Mouse (Mus musculus) forebrain, embryonic 13.5 days (tissue): ENCODE results near the gene Cpne5. TPM values are rescaled to one million over a fixed set of nuclear protein-coding genes. Genes with fewer than 3 reads are reported as not detected.
"Not testable (repeated sequence)": the region's sequence is repeated elsewhere in the genome, so short reads cannot be mapped to it uniquely, and the experiment has no call there.

Source experiments
- ATAC-seq: fragments of 200-750 bp; cut with Nextera tagmentation; 2 replicates; pipeline ENCODE4 v1.8.0; 2017
- H3K27ac ChIP-seq: fragments of 300-500 bp; sonication (generic); 2 replicates; pipeline ENCODE4 v1.5.1; 2015; ENCODE audit warnings: inconsistent platforms, mild to moderate bottlenecking, moderate library complexity
- H3K27me3 ChIP-seq: fragments of 300-500 bp; sonication (generic); 2 replicates; pipeline ENCODE4 v1.6.1; 2015; ENCODE audit warnings: mild to moderate bottlenecking, inconsistent platforms
- H3K36me3 ChIP-seq: fragments of 300-500 bp; sonication (generic); 2 replicates; pipeline ENCODE4 v1.6.1; 2015; ENCODE audit warnings: mild to moderate bottlenecking, inconsistent platforms; ENCODE audit not compliant: poor library complexity, severe bottlenecking
- H3K4me1 ChIP-seq: fragments of 300-500 bp; sonication (generic); 2 replicates; pipeline ENCODE4 v1.6.1; 2015; ENCODE audit warnings: inconsistent platforms
- H3K4me2 ChIP-seq: fragments of 300-500 bp; sonication (generic); 2 replicates; pipeline ENCODE4 v1.6.1; 2015; ENCODE audit warnings: inconsistent platforms, mild to moderate bottlenecking, moderate library complexity
- H3K4me3 ChIP-seq: fragments of 300-500 bp; sonication (generic); 2 replicates; pipeline ENCODE4 v1.5.1; 2015; ENCODE audit warnings: mild to moderate bottlenecking, inconsistent platforms
- H3K9ac ChIP-seq: fragments of 300-500 bp; sonication (generic); 2 replicates; pipeline ENCODE4 v1.6.1; 2015; ENCODE audit warnings: mild to moderate bottlenecking, inconsistent platforms
- H3K9me3 ChIP-seq: fragments of 300-500 bp; sonication (generic); replicated peaks from 2 replicates; pipeline ENCODE4 v1.6.1; 2016; ENCODE audit warnings: inconsistent platforms
- WGBS: fragments of 180-500 bp; shearing (Covaris S2); methylation state at CpG from one replicate; pipeline ENCODE4 v1.1.7; 2015; 5-methylcytosine and 5-hydroxymethylcytosine counted together
- polyA plus RNA-seq: library from polyadenylated mRNA; unstranded; fragments of >200 nt; fragmentation: Nextera tagmentation; extraction: Ambion mirVana; gene quantifications from 2 replicates; pipeline ENCODE4 v1.2.1, GENCODE M21; 2015

Cpne5 gene
- 13.0 and 18.3 TPM in 2 replicates for polyA plus RNA-seq

DNA sequence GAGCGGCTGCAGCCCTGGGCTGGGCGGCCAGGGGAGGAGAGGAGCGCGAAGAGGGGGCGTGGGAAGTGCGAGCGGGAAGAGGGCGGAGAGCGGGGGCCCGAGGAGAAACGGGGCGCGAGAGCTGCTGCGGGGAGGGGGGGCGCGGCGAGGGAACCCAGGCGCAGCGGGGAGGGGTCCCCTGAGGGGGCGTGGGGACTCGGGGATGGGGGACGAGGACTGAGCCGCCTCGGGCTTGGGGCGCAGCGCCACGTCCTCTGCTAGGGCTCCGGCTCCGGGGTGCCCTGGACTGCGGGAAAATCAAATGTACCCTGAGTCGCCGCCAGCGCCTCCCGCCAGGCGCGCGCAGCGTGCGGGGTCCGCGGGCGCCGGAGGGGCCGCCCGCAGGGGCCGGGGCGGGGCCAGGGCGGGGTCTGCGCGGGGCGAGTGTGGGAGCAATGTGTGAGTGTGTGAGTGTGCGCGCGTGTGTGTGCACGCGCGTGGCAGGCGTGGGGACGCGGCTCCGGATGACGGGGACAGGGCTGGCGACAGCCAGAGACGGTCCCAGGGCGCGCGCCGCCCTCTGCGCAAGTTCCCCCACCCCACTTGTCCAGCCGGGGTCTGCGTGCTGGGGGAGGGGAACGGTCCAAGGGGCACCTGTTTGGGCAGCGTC lies at the start of gene Cpne5:
Gene Cpne5 (minus strand): TSS at position 396 of the 649 bp plus-strand sequence.
- Histone ChIP-seq H3K9ac (peak within 1 kb of the TSS; percentile 70), H3K4me2 (peak within 1 kb of the TSS; percentile 100), H3K4me3 (peak within 1 kb of the TSS; percentile 60), H3K27ac (no peak within 1 kb of the TSS), H3K36me3 (no peaks in the 10 kb centered on the region), H3K27me3 (peaks cover 43% of the 10 kb centered on the region), H3K4me1 (peaks cover 18% of the 10 kb centered on the region), H3K9me3 (no peaks in the 10 kb centered on the region)
- 0% methylated on average over 68 of the region's 73 CpGs for WGBS
- peak; percentile 60; the same call in 1 of the 2 replicates for ATAC-seq

DNA sequence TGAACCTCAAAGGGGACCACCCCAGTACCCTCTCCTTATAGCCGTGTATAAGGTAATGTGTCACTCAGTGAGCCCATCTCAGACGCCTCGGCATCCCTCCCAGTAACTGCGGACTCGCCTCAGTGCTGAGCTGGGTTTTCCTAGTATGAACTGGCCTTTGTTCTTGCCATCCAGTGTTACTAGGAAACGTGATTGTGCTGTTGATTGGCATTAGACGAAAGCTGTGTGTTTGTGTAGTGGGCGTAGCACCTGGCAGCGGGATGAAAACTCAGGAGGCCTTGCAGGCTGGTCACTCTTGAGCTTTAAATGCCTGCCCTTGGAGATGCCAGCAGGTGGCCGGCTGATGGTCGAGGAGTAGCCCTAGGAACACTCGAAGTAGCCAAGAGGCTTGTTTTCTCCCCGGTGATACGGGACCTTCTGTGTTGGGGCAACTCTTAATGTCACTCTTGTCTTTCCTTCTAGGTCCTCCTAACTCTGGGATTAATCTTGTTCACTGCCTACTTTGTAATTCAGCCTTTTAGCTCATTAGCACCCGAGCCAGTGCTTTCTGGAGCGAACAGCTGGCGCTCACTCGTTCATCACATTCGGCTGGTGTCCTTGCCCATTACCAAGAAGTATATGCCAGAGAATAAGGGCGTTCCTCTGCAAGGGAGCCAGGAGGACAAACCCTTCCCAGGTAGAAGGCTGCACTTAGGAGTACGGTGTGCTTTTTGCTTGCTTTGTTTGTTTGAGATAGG lies 44.4 kb upstream of the Cpne5 start:
- peaks cover 34% of the 10 kb centered on the region for H3K36me3 ChIP-seq
- no peak overlapping the region for H3K4me3 ChIP-seq
- WGBS, result 16% methylated on average over 21 of the region's 21 CpGs
- no peaks in the 10 kb centered on the region for H3K27me3 ChIP-seq
- H3K4me2 ChIP-seq, result peak overlapping the region; percentile 30
- ATAC-seq, result peak; percentile 78
- H3K27ac ChIP-seq, result peak overlapping the region; percentile 80
- H3K4me1 ChIP-seq, result peaks cover 20% of the 10 kb centered on the region
- no peaks in the 10 kb centered on the region for H3K9me3 ChIP-seq
- peak overlapping the region; percentile 51 for H3K9ac ChIP-seq

DNA sequence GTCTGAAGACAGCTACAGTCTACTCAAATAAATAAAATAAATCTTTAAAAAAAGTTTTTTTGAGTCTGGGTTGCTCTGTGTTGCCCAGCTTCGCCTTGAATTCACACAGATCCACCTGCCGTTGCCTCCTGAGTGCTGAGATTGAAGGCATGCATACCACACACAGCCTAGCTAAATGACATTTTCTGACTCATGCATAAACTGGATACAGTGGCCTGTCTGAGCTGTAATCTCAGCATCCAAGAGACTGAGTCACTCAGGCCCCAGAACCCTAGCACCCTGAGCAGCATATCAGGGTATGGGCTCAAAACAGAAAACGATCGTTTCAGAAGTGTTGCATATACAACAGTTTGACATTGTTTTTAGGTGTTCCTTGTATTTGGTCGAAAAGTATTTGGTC lies 43.6 kb upstream of the Cpne5 start:
- no peaks in the 10 kb centered on the region for H3K9me3 ChIP-seq
- H3K4me1 ChIP-seq, result peaks cover 20% of the 10 kb centered on the region
- H3K4me2 ChIP-seq, result 0 out of 2 replicates have a peak overlapping the region, but pooled peaks have one; percentile 30
- no peak for ATAC-seq
- no peaks in the 10 kb centered on the region for H3K27me3 ChIP-seq
- no peak overlapping the region for H3K9ac ChIP-seq
- peak overlapping the region; percentile 80 for H3K27ac ChIP-seq
- no peak overlapping the region for H3K4me3 ChIP-seq
- 79% methylated on average over 5 of the region's 5 CpGs for WGBS
- peaks cover 34% of the 10 kb centered on the region for H3K36me3 ChIP-seq

DNA sequence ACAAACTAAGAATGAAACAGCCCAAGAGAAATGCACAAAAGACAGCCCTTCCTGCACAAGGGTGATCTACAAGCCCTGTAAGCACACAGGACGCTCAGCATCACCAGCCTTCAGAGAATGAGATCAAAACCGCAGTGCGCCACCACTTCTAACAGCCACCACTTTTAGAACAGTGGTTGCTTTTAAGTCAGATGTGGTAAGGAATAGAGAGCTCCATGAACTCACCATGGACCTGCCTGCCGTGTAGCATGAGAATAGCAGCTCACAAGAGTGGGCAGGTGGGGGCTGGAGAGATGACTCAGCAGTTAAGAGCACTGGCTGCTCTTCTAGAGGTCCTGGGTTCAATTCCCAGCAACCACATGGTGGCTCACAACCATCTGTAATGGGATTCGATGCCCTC lies 42.5 kb upstream of the Cpne5 start:
- H3K36me3 ChIP-seq, result peaks cover 29% of the 10 kb centered on the region
- H3K4me1 ChIP-seq, result peaks cover 20% of the 10 kb centered on the region
- no peaks in the 10 kb centered on the region for H3K9me3 ChIP-seq
- no peaks in the 10 kb centered on the region for H3K27me3 ChIP-seq
- ATAC-seq, result no peak
- H3K9ac ChIP-seq, result no peak overlapping the region
- no peak overlapping the region for H3K4me3 ChIP-seq
- 92% methylated on average over 5 of the region's 5 CpGs for WGBS
- no peak overlapping the region for H3K4me2 ChIP-seq
- no peak overlapping the region; the same call in 1 of the 2 replicates for H3K27ac ChIP-seq

DNA sequence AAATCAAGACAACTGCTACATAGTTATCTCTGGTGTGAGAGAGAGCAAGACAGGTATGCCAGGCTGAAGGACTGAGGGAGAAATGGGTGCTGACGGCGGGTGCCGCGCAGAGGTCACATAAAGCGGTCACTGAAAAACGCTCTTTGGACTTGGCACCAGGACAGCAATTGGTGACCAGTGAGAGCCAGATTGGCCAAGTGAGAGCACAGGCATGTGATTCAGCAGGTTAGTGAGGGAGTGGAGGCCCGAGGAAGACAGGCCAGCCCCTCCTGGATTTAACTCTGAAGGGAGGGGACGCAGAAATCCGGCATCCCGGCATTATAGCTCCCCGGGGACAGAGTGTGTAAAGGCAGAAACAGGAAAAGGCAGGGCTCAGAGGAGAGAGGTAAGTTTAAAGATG lies 35.9 kb upstream of the Cpne5 start:
- 0 out of 2 replicates have a peak, but pooled peaks cover 8% of the 10 kb centered on the region for H3K36me3 ChIP-seq
- H3K27ac ChIP-seq, result no peak overlapping the region
- ATAC-seq, result no peak
- H3K27me3 ChIP-seq, result no peaks in the 10 kb centered on the region
- no peaks in the 10 kb centered on the region for H3K9me3 ChIP-seq
- H3K4me2 ChIP-seq, result no peak overlapping the region
- H3K4me1 ChIP-seq, result peaks cover 13% of the 10 kb centered on the region
- no peak overlapping the region for H3K9ac ChIP-seq
- 86% methylated on average over 11 of the region's 11 CpGs for WGBS
- H3K4me3 ChIP-seq, result no peak overlapping the region

DNA sequence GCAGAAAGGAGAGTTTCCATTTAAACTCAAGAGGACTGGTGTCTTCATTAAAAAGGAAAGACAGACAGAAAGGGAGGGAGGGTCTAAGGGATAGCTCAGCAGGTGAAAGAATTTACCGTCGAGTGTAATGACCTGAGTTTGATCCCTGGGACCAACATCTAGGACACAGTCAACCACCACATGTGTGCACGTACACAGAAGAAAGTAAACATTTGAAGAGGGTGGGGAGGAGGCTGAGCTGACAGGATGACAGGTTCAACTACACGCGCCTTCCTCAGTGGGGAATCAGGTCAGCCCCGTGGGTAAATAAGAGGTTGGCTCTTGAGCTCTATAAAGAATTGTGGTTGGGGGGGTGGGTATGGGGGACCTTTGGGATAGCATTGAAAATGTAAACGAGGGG lies 35.2 kb upstream of the Cpne5 start:
- Histone ChIP-seq H3K4me3 (no peak overlapping the region), H3K27me3 (no peaks in the 10 kb centered on the region), H3K9ac (no peak overlapping the region), H3K9me3 (no peaks in the 10 kb centered on the region), H3K36me3 (0 out of 2 replicates have a peak, but pooled peaks cover 4% of the 10 kb centered on the region), H3K4me1 (peaks cover 16% of the 10 kb centered on the region), H3K4me2 (no peak overlapping the region), H3K27ac (no peak overlapping the region)
- WGBS, result 87% methylated on average over 7 of the region's 7 CpGs
- no peak for ATAC-seq

DNA sequence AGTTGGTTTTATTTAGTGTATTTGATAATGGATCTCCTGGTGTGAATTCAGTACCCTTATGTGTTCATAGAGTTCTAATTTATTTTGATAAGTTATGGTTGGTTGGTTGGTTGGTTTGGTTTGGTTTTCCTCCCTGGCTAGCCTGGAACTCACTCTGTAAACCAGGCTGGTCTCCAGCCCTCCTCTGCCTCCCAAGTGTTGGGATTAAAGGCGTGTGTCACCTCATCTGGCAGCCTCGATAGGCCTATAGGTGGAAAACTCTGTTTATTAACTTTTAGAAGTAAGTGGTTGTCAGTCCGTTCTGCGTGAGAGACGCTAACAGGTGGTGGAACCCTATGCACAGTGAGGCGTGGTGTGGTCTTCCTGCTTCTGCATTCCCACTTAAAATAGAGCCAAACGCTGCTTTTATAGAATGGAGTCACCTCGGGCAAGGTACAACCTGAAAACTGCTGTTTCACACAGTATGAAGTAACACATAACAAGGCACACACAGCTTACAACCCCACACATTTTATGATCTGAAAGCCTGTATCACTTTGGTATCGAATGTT lies 32.3 kb upstream of the Cpne5 start:
- Histone ChIP-seq H3K36me3 (no peaks in the 10 kb centered on the region), H3K9me3 (no peaks in the 10 kb centered on the region), H3K4me3 (no peak overlapping the region), H3K9ac (no peak overlapping the region), H3K27ac (0 out of 2 replicates have a peak overlapping the region, but pooled peaks have one; percentile 25), H3K4me1 (peaks cover 17% of the 10 kb centered on the region), H3K4me2 (peak overlapping the region; percentile 80; the same call in 1 of the 2 replicates), H3K27me3 (no peaks in the 10 kb centered on the region)
- WGBS, result 93% methylated on average over 9 of the region's 9 CpGs
- no peak for ATAC-seq

DNA sequence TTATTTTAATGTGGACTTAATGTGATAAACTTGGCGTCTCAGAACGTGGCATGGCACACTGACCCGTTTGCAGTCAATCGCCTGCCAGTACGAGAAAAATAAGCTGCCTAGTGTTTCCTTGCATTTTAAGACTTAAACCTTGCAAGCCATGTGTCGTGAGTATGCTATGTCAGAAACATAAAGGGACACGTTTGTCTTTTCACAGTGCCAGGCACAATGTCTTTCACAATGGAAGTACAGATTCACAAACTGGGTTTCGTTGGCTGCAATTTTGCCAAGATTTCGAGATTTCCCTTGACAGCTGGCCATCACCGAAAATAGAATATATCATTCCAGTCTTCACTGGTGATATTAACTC lies 31.4 kb upstream of the Cpne5 start:
- WGBS, result 21% methylated on average over 10 of the region's 10 CpGs
- H3K27me3 ChIP-seq, result no peaks in the 10 kb centered on the region
- peaks cover 21% of the 10 kb centered on the region for H3K4me1 ChIP-seq
- H3K4me2 ChIP-seq, result peak overlapping the region; percentile 80
- no peak for ATAC-seq
- no peaks in the 10 kb centered on the region for H3K9me3 ChIP-seq
- no peaks in the 10 kb centered on the region for H3K36me3 ChIP-seq
- H3K9ac ChIP-seq, result peak overlapping the region; percentile 94
- H3K27ac ChIP-seq, result peak overlapping the region; percentile 83
- H3K4me3 ChIP-seq, result peak overlapping the region; percentile 90

DNA sequence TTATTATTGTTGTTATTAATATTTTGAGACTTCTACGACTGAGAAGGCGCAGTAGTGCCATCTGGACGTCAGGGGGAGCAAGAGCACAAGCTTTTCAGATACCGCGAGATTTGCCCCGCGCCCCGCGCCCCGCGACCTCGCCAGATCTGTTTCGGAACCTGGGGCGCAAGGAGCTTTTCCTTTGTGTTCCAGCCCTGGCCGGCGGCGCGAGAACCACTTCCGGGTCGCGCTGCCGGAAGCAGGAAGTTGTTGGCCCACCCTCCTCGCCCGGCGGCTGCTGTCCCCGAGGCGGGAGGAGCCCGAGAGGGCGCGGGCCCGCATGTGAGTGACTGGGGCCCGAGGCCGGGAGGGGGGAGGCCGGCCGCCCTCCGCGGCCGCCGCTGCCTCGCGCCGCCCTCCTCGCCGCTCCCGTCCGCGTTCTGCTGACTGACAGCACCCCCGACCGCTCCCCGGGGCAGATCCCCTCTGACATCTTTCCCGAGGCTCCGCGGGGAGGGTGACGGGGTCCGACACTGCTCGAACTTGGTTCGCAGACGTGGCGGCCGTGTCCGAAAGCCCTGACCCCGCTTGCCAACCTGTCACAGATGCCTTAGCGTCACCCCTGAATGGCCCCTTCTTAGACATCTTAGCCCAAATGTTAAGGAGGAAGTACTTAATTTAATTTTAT lies 30.8 kb upstream of the Cpne5 start, which contains the start of gene BC004004:
Gene BC004004 (plus strand): TSS at position 107 of the 667 bp plus-strand sequence.
- peak within 1 kb of the TSS; percentile 94 for H3K9ac ChIP-seq
- H3K4me1 ChIP-seq, result peaks cover 24% of the 10 kb centered on the region
- H3K27ac ChIP-seq, result peak within 1 kb of the TSS; percentile 83
- WGBS, result under 1% methylated on average over 63 of the region's 63 CpGs
- H3K36me3 ChIP-seq, result no peaks in the 10 kb centered on the region
- H3K27me3 ChIP-seq, result no peaks in the 10 kb centered on the region
- no peaks in the 10 kb centered on the region for H3K9me3 ChIP-seq
- H3K4me2 ChIP-seq, result peak within 1 kb of the TSS; percentile 80
- ATAC-seq, result peak; percentile 93
- peak within 1 kb of the TSS; percentile 90 for H3K4me3 ChIP-seq

DNA sequence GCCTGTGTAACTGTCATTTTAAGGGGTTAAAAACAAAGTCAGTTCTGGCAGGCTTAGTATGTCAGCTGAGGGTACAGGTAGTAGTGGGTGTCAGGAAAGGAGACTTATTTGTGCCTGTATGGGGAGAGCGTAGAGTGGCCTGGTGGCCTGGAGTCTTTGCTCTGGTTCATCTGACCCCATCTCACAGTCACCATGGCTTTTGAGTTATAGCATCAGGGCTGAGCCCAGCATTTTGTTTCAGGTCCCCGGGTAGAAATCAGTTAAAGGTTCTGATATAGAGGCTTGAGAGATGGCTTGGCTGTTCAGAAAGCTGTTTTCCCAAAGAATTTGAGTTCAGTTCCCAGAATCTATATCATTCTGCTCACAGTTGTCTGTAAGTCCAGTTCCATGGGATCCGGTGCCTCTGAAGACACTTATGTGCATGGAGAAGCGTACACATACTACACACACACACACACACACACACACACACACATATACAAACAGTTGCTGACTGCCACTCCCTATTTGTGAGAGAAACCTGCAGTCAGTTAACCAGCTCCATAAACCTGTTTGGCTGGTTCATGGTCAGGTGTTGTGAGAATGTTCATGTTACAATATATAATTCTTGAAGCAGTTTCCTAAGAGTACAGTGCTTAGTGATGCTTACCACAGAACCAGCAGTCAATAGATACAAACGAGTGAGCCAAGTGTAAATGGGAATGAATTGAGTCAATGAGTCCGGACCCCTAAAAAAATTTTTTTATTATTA lies 30.1 kb upstream of the Cpne5 start:
- H3K4me2 ChIP-seq, result peak overlapping the region; percentile 80
- peak; percentile 22; the same call in 1 of the 2 replicates for ATAC-seq
- H3K36me3 ChIP-seq, result no peaks in the 10 kb centered on the region
- H3K27me3 ChIP-seq, result no peaks in the 10 kb centered on the region
- H3K9me3 ChIP-seq, result no peaks in the 10 kb centered on the region
- H3K4me1 ChIP-seq, result peaks cover 27% of the 10 kb centered on the region
- H3K9ac ChIP-seq, result peak overlapping the region; percentile 94
- peak overlapping the region; percentile 90 for H3K4me3 ChIP-seq
- 63% methylated on average over 6 of the region's 6 CpGs for WGBS
- H3K27ac ChIP-seq, result peak overlapping the region; percentile 53; the same call in 1 of the 2 replicates

DNA sequence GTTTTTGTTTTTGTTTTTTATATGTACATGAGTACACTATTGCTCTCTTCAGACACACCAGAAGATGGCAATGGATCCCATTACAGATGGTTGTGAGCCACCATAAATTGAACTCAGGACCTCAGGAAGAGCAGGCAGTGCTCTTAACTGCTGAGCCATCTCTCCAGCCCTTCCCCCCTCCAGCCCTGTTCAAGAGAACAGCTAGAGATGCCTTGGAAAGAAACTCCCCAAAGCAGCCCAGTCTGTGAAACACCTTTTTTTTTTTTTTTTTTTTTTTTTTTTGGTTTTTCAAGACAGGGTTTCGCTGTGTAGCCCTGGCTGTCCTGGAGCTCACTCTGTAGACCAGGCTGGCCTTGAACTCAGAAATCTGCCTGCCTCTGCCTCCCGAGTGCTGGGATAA lies 29.1 kb upstream of the Cpne5 start:
- peaks cover 37% of the 10 kb centered on the region for H3K4me1 ChIP-seq
- H3K27ac ChIP-seq, H3K4me2 ChIP-seq, H3K4me3 ChIP-seq, H3K27me3 ChIP-seq, H3K36me3 ChIP-seq, ATAC-seq, H3K9ac ChIP-seq, H3K9me3 ChIP-seq: not testable (repeated sequence)
- 85% methylated on average over 2 of the region's 2 CpGs for WGBS
